Mouse (Mus musculus) splenic B cell, adult 2 months (primary cell): Measurements from ENCODE around the gene Adarb2.

Source experiments
- DNase-seq: peaks from one replicate; pipeline ENCODE4 v3.0.0-alpha.2; 2011; ENCODE audit warnings: low read depth, low spot score
- H3K27me3 ChIP-seq: 2 replicates; pipeline ENCODE4 v1.6.1; 2012; ENCODE audit warnings: mild to moderate bottlenecking, low read length, moderate library complexity, mixed read lengths; ENCODE audit not compliant: control insufficient read depth, poor library complexity, insufficient read depth, severe bottlenecking
- H3K36me3 ChIP-seq: 2 replicates; pipeline ENCODE4 v1.6.1; 2012; ENCODE audit warnings: mild to moderate bottlenecking, low read length, moderate library complexity, mixed read lengths; ENCODE audit not compliant: control insufficient read depth, poor library complexity, insufficient read depth, severe bottlenecking

Gene Adarb2

GRCm38 (mm10) chr13:8622263-8622662 lies 419.6 kb downstream of the Adarb2 start:
- H3K27me3 ChIP-seq: no peaks in the 10 kb centered on the region
- no peaks in the 10 kb centered on the region for H3K36me3 ChIP-seq
- no peak for DNase-seq

- no peak for DNase-seq
- Histone ChIP-seq H3K27me3 (no peaks in the 10 kb centered on the region), H3K36me3 (no peaks in the 10 kb centered on the region)
Measured at GRCm38 (mm10) chr13:8629565-8629964, 426.9 kb downstream of the Adarb2 start.

GRCm38 (mm10) chr13:8631618-8632017 lies 429.0 kb downstream of the Adarb2 start:
- H3K36me3 ChIP-seq: no peaks in the 10 kb centered on the region
- H3K27me3 ChIP-seq: no peaks in the 10 kb centered on the region
- DNase-seq: no peak

- no peak for DNase-seq
- H3K27me3 ChIP-seq: no peaks in the 10 kb centered on the region
- H3K36me3 ChIP-seq: no peaks in the 10 kb centered on the region
Measured at GRCm38 (mm10) chr13:8632072-8632471, 429.4 kb downstream of the Adarb2 start.

GRCm38 (mm10) chr13:8633385-8634337 lies 431.0 kb downstream of the Adarb2 start:
- H3K27me3 ChIP-seq: no peaks in the 10 kb centered on the region
- H3K36me3 ChIP-seq: no peaks in the 10 kb centered on the region
- DNase-seq: no peak

GRCm38 (mm10) chr13:8642084-8642483 lies 439.4 kb downstream of the Adarb2 start:
- no peaks in the 10 kb centered on the region for H3K27me3 ChIP-seq
- no peak for DNase-seq
- H3K36me3 ChIP-seq: no peaks in the 10 kb centered on the region

GRCm38 (mm10) chr13:8643920-8644319 lies 441.3 kb downstream of the Adarb2 start:
- H3K27me3 ChIP-seq: no peaks in the 10 kb centered on the region
- no peak for DNase-seq
- no peaks in the 10 kb centered on the region for H3K36me3 ChIP-seq

GRCm38 (mm10) chr13:8644805-8645679 lies 442.4 kb downstream of the Adarb2 start:
- Histone ChIP-seq H3K36me3 (no peaks in the 10 kb centered on the region), H3K27me3 (no peaks in the 10 kb centered on the region)
- DNase-seq: no peak

- no peaks in the 10 kb centered on the region for H3K27me3 ChIP-seq
- H3K36me3 ChIP-seq: no peaks in the 10 kb centered on the region
- DNase-seq: no peak
Measured at GRCm38 (mm10) chr13:8649261-8649660, 446.6 kb downstream of the Adarb2 start.

GRCm38 (mm10) chr13:8664615-8665240 lies 462.1 kb downstream of the Adarb2 start:
- no peaks in the 10 kb centered on the region for H3K27me3 ChIP-seq
- no peak for DNase-seq
- no peaks in the 10 kb centered on the region for H3K36me3 ChIP-seq

GRCm38 (mm10) chr13:8677174-8677573 lies 474.5 kb downstream of the Adarb2 start:
- Histone ChIP-seq H3K27me3 (no peaks in the 10 kb centered on the region), H3K36me3 (no peaks in the 10 kb centered on the region)
- no peak for DNase-seq

GRCm38 (mm10) chr13:8680470-8681129 lies 477.9 kb downstream of the Adarb2 start:
- DNase-seq: no peak
- Histone ChIP-seq H3K36me3 (no peaks in the 10 kb centered on the region), H3K27me3 (no peaks in the 10 kb centered on the region)

- no peak for DNase-seq
- no peaks in the 10 kb centered on the region for H3K36me3 ChIP-seq
- H3K27me3 ChIP-seq: no peaks in the 10 kb centered on the region
Measured at GRCm38 (mm10) chr13:8691448-8691847, 488.8 kb downstream of the Adarb2 start.

- Histone ChIP-seq H3K36me3 (no peaks in the 10 kb centered on the region), H3K27me3 (no peaks in the 10 kb centered on the region)
- no peak for DNase-seq
Measured at GRCm38 (mm10) chr13:8692787-8693186, 490.1 kb downstream of the Adarb2 start.
